In genomic region chr14:59739446-59739845, GRCm38 (mm10) we compare ENCODE assay signal across 14 mouse cellular contexts.
A peak's percentile ranks its signal among the peaks of the same experiment; 100 is the strongest.
DNase-seq lines count a peak whose midpoint lies in the region; ATAC-seq and TF ChIP-seq lines count a peak whose summit lies in the region.
"Had no signal": no experiment of that assay in that cellular context is flagged by ENCODE, and none has a peak within 500 bp of the region (broad histone marks: within the 10 kb centered on the region; RNA-seq: fewer than 3 reads in every experiment).

No protein-coding gene starts in this region.

- intact Hi-C loops in gastrocnemius, adult 2 months (cut with DNase I), result no loop called here

- H3K4me1 ChIP-seq in kidney, embryonic 14.5 days (ENCODE audit: control insufficient read depth, insufficient read depth, low read length), result 0 out of 2 replicates have a peak, but pooled peaks cover 4% of the 10 kb centered on the region
- H3K4me1 ChIP-seq in embryonic facial prominence, embryonic 10.5 days, result peaks cover 31% of the 10 kb centered on the region
- no peaks in the 10 kb centered on the region for H3K4me1 ChIP-seq in liver, postnatal 0 days (ENCODE audit: insufficient read depth)
- H3K4me1 ChIP-seq: liver, embryonic 13.5 days had no signal

- TF ChIP-seq CTCF in gastrocnemius, adult 2 months (IDR thresholded peaks at IDR 0.05), result no peak
- TF ChIP-seq CTCF in liver, postnatal 0 days (IDR thresholded peaks at IDR 0.05; ENCODE audit: low read depth), result no peak

- WGBS in kidney, embryonic 14.5 days, result 31% methylated on average over 6 of the region's 6 CpGs
- WGBS in embryonic facial prominence, embryonic 10.5 days, result 55% methylated on average over 6 of the region's 6 CpGs
- WGBS in liver, postnatal 0 days (ENCODE audit: insufficient replicate concordance), result 60% methylated on average over 6 of the region's 6 CpGs

- no peak overlapping the region for H3K9ac ChIP-seq in kidney, embryonic 14.5 days (ENCODE audit: low read depth, low read length)
- no peak overlapping the region for H3K9ac ChIP-seq in liver, postnatal 0 days (replicated peaks)
- H3K9ac ChIP-seq: liver, embryonic 13.5 days; midbrain, embryonic 15.5 days; neural tube, embryonic 13.5 days had no signal

- H3K9me3 ChIP-seq in kidney, embryonic 14.5 days (ENCODE audit: control insufficient read depth, low read length), result no peaks in the 10 kb centered on the region
- no peaks in the 10 kb centered on the region for H3K9me3 ChIP-seq in embryonic facial prominence, embryonic 10.5 days
- H3K9me3 ChIP-seq in liver, postnatal 0 days (ENCODE audit: low read length), result no peaks in the 10 kb centered on the region
- H3K9me3 ChIP-seq: liver, embryonic 13.5 days; midbrain, embryonic 15.5 days; neural tube, embryonic 13.5 days had no signal

- H3K27me3 ChIP-seq in kidney, embryonic 14.5 days (ENCODE audit: control insufficient read depth, insufficient read depth, low read length), result no peaks in the 10 kb centered on the region
- H3K27me3 ChIP-seq in embryonic facial prominence, embryonic 10.5 days (replicated peaks; ENCODE audit: low read depth, poor library complexity, severe bottlenecking), result peaks cover 61% of the 10 kb centered on the region
- H3K27me3 ChIP-seq in liver, postnatal 0 days (ENCODE audit: insufficient read depth, low read length), result no peaks in the 10 kb centered on the region
- H3K27me3 ChIP-seq: liver, embryonic 13.5 days had no signal

- no peaks in the 10 kb centered on the region for H3K36me3 ChIP-seq in kidney, embryonic 14.5 days (ENCODE audit: control insufficient read depth, insufficient read depth, low read length)
- H3K36me3 ChIP-seq in embryonic facial prominence, embryonic 10.5 days (replicated peaks), result no peaks in the 10 kb centered on the region
- no peaks in the 10 kb centered on the region for H3K36me3 ChIP-seq in liver, postnatal 0 days (replicated peaks; ENCODE audit: insufficient read depth, low read length)
- H3K36me3 ChIP-seq: liver, embryonic 13.5 days; midbrain, embryonic 15.5 days; neural tube, embryonic 13.5 days had no signal

- TF ChIP-seq EP300 in liver, postnatal 0 days (IDR thresholded peaks at IDR 0.05; ENCODE audit: low read depth), result no peak

- no peak overlapping the region for H3K4me3 ChIP-seq in gastrocnemius, adult 2 months
- no peak overlapping the region for H3K4me3 ChIP-seq in kidney, embryonic 14.5 days (ENCODE audit: low read length)
- H3K4me3 ChIP-seq in embryonic facial prominence, embryonic 10.5 days, result no peak overlapping the region
- H3K4me3 ChIP-seq in liver, postnatal 0 days (ENCODE audit: low read depth, low read length), result no peak overlapping the region
- H3K4me3 ChIP-seq: liver, embryonic 13.5 days; midbrain, embryonic 15.5 days; neural tube, embryonic 13.5 days had no signal

- peak; percentile 45 for DNase-seq in gastrocnemius, adult 2 months
- no peak for DNase-seq in gastrocnemius, postnatal 10 days
- no peak for DNase-seq in kidney, adult 11 months
- peak; percentile 49 for DNase-seq in embryonic facial prominence, embryonic 10.5 days (ENCODE audit: low spot score)
- DNase-seq in mesoderm, embryonic 11.5 days (ENCODE audit: low read depth, low spot score), result peak; percentile 64
- no peak for DNase-seq in lung, postnatal 36 days
- DNase-seq in liver, postnatal 0 days, result no peak
- DNase-seq: adrenal gland, adult 8-10 months; cerebellum, adult 8-10 months; liver, embryonic 13.5 days; lung, postnatal 10 days had no signal

- no peak overlapping the region for H3K4me2 ChIP-seq in kidney, embryonic 14.5 days (replicated peaks; ENCODE audit: low read depth, low read length)
- no peak overlapping the region for H3K4me2 ChIP-seq in liver, postnatal 0 days (ENCODE audit: low read depth, low read length)
- H3K4me2 ChIP-seq: liver, embryonic 13.5 days; midbrain, embryonic 15.5 days; neural tube, embryonic 13.5 days had no signal

- peak; percentile 69 for ATAC-seq in kidney, embryonic 14.5 days (ENCODE audit: low FRiP score, low TSS enrichment)
- ATAC-seq in liver, postnatal 0 days, result no peak
- ATAC-seq: midbrain, embryonic 15.5 days had no signal

- peak overlapping the region; percentile 32; the same call in 1 of the 2 replicates for H3K27ac ChIP-seq in gastrocnemius, adult 2 months
- no peak overlapping the region for H3K27ac ChIP-seq in kidney, embryonic 14.5 days (ENCODE audit: low read depth, low read length)
- H3K27ac ChIP-seq in embryonic facial prominence, embryonic 10.5 days (replicated peaks), result peak overlapping the region; percentile 15
- no peak overlapping the region for H3K27ac ChIP-seq in liver, postnatal 0 days (ENCODE audit: low read depth)
- H3K27ac ChIP-seq: liver, embryonic 13.5 days; midbrain, embryonic 15.5 days; neural tube, embryonic 13.5 days had no signal

Comparison
In these comparisons a context has a peak if more than half of its experiments do, and no peak if none do; other contexts are left out.
1. DNase-seq: peak in gastrocnemius, adult 2 months (single experiment), embryonic facial prominence, embryonic 10.5 days (single experiment) and mesoderm, embryonic 11.5 days (single experiment); none in gastrocnemius, postnatal 10 days (single experiment), kidney, adult 11 months (single experiment), lung, postnatal 36 days (single experiment) and liver, postnatal 0 days (single experiment).
2. H3K27ac ChIP-seq: peak in gastrocnemius, adult 2 months (single experiment) and embryonic facial prominence, embryonic 10.5 days (single experiment); none in kidney, embryonic 14.5 days (single experiment) and liver, postnatal 0 days (single experiment).